Mouse (Mus musculus): ENCODE data around the gene Mfsd4b1.

- TF ChIP-seq CTCF (IDR thresholded peaks at IDR 0.05; ENCODE audit: insufficient read depth, low read length), result no peak
- TF ChIP-seq POLR2A (IDR thresholded peaks at IDR 0.05; ENCODE audit: borderline replicate concordance, extremely low read depth, low read depth, low read length), result no peak
These were observed 28.8 kb upstream of the Mfsd4b1 start for GRCm38 (mm10) chr10:40053896-40054295.
